Mouse (Mus musculus) kidney, postnatal 0 days (tissue): ENCODE results near the gene Treml4. TPM values are rescaled to one million over a fixed set of nuclear protein-coding genes. Genes with fewer than 3 reads are reported as not detected.
A peak's percentile ranks its signal among the peaks of the same experiment; 100 is the strongest.

Source experiments
- ATAC-seq: fragments of 200-750 bp; cut with Nextera tagmentation; replicated peaks from 2 replicates; pipeline ENCODE4 v1.8.0; 2017; ENCODE audit warnings: low read depth, moderate number of reproducible peaks, moderate TSS enrichment, moderate library complexity; ENCODE audit not compliant: low FRiP score
- DNase-seq: peaks from one replicate; pipeline ENCODE4 v3.0.0-alpha.2; 2016; ENCODE audit warnings: low spot score
- H3K27ac ChIP-seq: fragments of 300-500 bp; sonication (generic); 2 replicates; pipeline ENCODE4 v1.5.1; 2014; ENCODE audit warnings: mild to moderate bottlenecking
- H3K27me3 ChIP-seq: fragments of 300-500 bp; sonication (generic); 2 replicates; pipeline ENCODE4 v1.6.1; 2014; ENCODE audit warnings: low read length, mixed read lengths; ENCODE audit not compliant: insufficient read depth
- H3K36me3 ChIP-seq: fragments of 300-500 bp; sonication (generic); 2 replicates; pipeline ENCODE4 v1.6.1; 2014; ENCODE audit warnings: low read length, mixed read lengths; ENCODE audit not compliant: insufficient read depth
- H3K4me1 ChIP-seq: fragments of 300-500 bp; sonication (generic); replicated peaks from 2 replicates; pipeline ENCODE4 v1.6.1; 2014; ENCODE audit warnings: antibody characterized with exemption, low read length, mixed read lengths; ENCODE audit not compliant: insufficient read depth
- H3K4me2 ChIP-seq: fragments of 300-500 bp; sonication (generic); 2 replicates; pipeline ENCODE4 v1.6.1; 2014; ENCODE audit warnings: mild to moderate bottlenecking, low read length, moderate library complexity, mixed read lengths
- H3K4me3 ChIP-seq: fragments of 300-500 bp; sonication (generic); replicated peaks from 2 replicates; pipeline ENCODE4 v1.5.1; 2014; ENCODE audit warnings: low read depth, low read length
- H3K9ac ChIP-seq: fragments of 300-500 bp; sonication (generic); 2 replicates; pipeline ENCODE4 v1.6.1; 2014; ENCODE audit warnings: low read depth, low read length
- H3K9me3 ChIP-seq: fragments of 300-500 bp; sonication (generic); replicated peaks from 2 replicates; pipeline ENCODE4 v1.6.1; 2016; ENCODE audit warnings: low read length, inconsistent platforms, mixed read lengths
- CTCF ChIP-seq: IDR thresholded peaks from 2 replicates; pipeline ENCODE4 v1.5.1; 2016; ENCODE audit warnings: antibody characterized with exemption, low read depth, mild to moderate bottlenecking, moderate library complexity
- WGBS: fragments of 180-500 bp; shearing (Covaris S2); extraction: QIAGEN DNeasy Blood & Tissue Kit; methylation state at CpG from one replicate; pipeline ENCODE4 v1.1.7; 2014; 5-methylcytosine and 5-hydroxymethylcytosine counted together
- polyA plus RNA-seq: library from polyadenylated mRNA; unstranded; fragments of >200 nt; fragmentation: Nextera tagmentation; extraction: Ambion mirVana; gene quantifications from 2 replicates; pipeline ENCODE4 v1.2.1, GENCODE M21; 2015

Treml4 gene
- polyA plus RNA-seq, 1 experiment from 2014 or later = 0.32 TPM

GRCm38 (mm10) chr17:48235773-48236370 is 28.2 kb upstream of the Treml4 start:
- H3K36me3 ChIP-seq = no peaks in the 10 kb centered on the region
- no peak overlapping the region for H3K4me2 ChIP-seq
- peak; percentile 3 for DNase-seq
- H3K9ac ChIP-seq = no peak overlapping the region
- H3K27me3 ChIP-seq = no peaks in the 10 kb centered on the region
- WGBS = 22% methylated on average over 4 of the region's 4 CpGs
- H3K4me1 ChIP-seq = no peaks in the 10 kb centered on the region
- no peak overlapping the region for H3K27ac ChIP-seq
- ATAC-seq = no peak
- no peak for TF ChIP-seq CTCF
- H3K4me3 ChIP-seq = no peak overlapping the region
- no peaks in the 10 kb centered on the region for H3K9me3 ChIP-seq

GRCm38 (mm10) chr17:48237621-48238020 is 26.5 kb upstream of the Treml4 start:
- no peak for TF ChIP-seq CTCF
- H3K4me2 ChIP-seq = no peak overlapping the region
- no peaks in the 10 kb centered on the region for H3K27me3 ChIP-seq
- no peak for ATAC-seq
- no peak overlapping the region for H3K4me3 ChIP-seq
- no peak overlapping the region for H3K27ac ChIP-seq
- no peaks in the 10 kb centered on the region for H3K4me1 ChIP-seq
- H3K36me3 ChIP-seq = no peaks in the 10 kb centered on the region
- no peaks in the 10 kb centered on the region for H3K9me3 ChIP-seq
- H3K9ac ChIP-seq = no peak overlapping the region
- 93% methylated on average over 8 of the region's 8 CpGs for WGBS
- DNase-seq = no peak

GRCm38 (mm10) chr17:48247221-48247928 is 16.7 kb upstream of the Treml4 start, which contains the start of gene Trem3:
Gene Trem3 (plus strand): TSS chr17:48247777.
- no peak within 1 kb of the TSS for H3K9ac ChIP-seq
- no peak for DNase-seq
- no peaks in the 10 kb centered on the region for H3K9me3 ChIP-seq
- no peaks in the 10 kb centered on the region for H3K4me1 ChIP-seq
- no peak within 1 kb of the TSS for H3K27ac ChIP-seq
- WGBS = 69% methylated on average over 11 of the region's 11 CpGs
- no peaks in the 10 kb centered on the region for H3K36me3 ChIP-seq
- H3K4me2 ChIP-seq = no peak within 1 kb of the TSS
- no peak for ATAC-seq
- H3K27me3 ChIP-seq = no peaks in the 10 kb centered on the region
- H3K4me3 ChIP-seq = no peak within 1 kb of the TSS
- no peak for TF ChIP-seq CTCF

- H3K36me3 ChIP-seq = no peaks in the 10 kb centered on the region
- no peak for DNase-seq
- no peaks in the 10 kb centered on the region for H3K27me3 ChIP-seq
- no peaks in the 10 kb centered on the region for H3K4me1 ChIP-seq
- no peak overlapping the region for H3K27ac ChIP-seq
- H3K4me2 ChIP-seq = no peak overlapping the region
- H3K9ac ChIP-seq = no peak overlapping the region
- no peak for ATAC-seq
- no peak for TF ChIP-seq CTCF
- H3K4me3 ChIP-seq = no peak overlapping the region
- H3K9me3 ChIP-seq = no peaks in the 10 kb centered on the region
Measured at GRCm38 (mm10) chr17:48249039-48249438, 15.1 kb upstream of the Treml4 start.

- WGBS = 86% methylated on average over 11 of the region's 11 CpGs
- H3K4me2 ChIP-seq = no peak overlapping the region
- H3K27ac ChIP-seq = no peak overlapping the region
- H3K4me3 ChIP-seq = no peak overlapping the region
- H3K4me1 ChIP-seq = no peaks in the 10 kb centered on the region
- ATAC-seq = no peak
- H3K9ac ChIP-seq = no peak overlapping the region
- H3K9me3 ChIP-seq = no peaks in the 10 kb centered on the region
- TF ChIP-seq CTCF = no peak
- H3K27me3 ChIP-seq = no peaks in the 10 kb centered on the region
- no peak for DNase-seq
- H3K36me3 ChIP-seq = no peaks in the 10 kb centered on the region
Measured at GRCm38 (mm10) chr17:48249501-48249900, 14.6 kb upstream of the Treml4 start.

GRCm38 (mm10) chr17:48250631-48251030 is 13.5 kb upstream of the Treml4 start:
- Histone ChIP-seq H3K36me3 (no peaks in the 10 kb centered on the region), H3K27me3 (no peaks in the 10 kb centered on the region), H3K9me3 (no peaks in the 10 kb centered on the region), H3K4me2 (no peak overlapping the region), H3K27ac (no peak overlapping the region), H3K4me3 (no peak overlapping the region), H3K4me1 (no peaks in the 10 kb centered on the region), H3K9ac (no peak overlapping the region)
- DNase-seq = no peak
- WGBS = 86% methylated on average over 7 of the region's 7 CpGs
- no peak for TF ChIP-seq CTCF
- ATAC-seq = no peak
